Mouse (Mus musculus): ENCODE results near the gene Cdk6. TPM values are rescaled to one million over a fixed set of nuclear protein-coding genes. Genes with fewer than 3 reads are reported as not detected.

Cdk6 gene
- polyA plus RNA-seq, 1 experiment from 2014 or later: 17.2 TPM

DNA sequence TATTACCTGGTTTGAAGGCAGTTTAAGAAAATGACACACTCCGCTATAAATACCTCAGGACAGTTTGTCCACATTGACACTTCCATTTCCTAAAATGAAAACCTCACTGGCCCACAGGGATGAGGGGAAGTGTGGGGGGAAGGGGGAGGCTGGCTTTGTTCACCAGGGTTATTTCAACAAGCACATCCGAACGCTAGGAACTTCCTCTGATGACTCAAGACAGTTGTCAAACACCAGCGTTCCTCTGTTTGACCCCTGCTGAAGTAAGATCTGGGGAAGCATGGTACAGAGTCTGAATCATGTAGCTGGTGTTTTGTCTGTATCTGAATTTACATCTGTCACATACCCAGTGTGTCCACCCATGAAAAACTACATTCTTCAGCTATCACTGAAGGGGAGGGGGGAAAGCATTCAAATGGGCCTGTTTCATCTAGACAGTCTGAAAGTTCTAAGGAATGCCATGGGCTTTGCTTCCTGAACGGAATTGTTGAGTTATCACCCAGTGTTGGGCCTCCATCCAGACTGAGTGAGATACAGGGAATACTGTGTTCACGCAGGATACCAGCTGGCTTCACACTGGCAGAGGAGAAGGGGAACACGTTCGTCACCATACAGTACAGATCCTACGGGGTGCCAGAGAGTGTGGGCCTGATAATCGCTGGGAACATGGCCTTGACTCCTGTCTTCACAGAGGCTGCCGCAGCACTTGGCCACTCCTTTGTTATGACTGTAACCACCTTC lies 161.5 kb downstream of the Cdk6 start:
- ATAC-seq (peak; percentile 42; the same call in 1 of the 2 replicates), DNase-seq (ENCODE audit: low spot score) (peak; percentile 14)
- Histone ChIP-seq H3K36me3 (ENCODE audit: control insufficient read depth, insufficient read depth, low read length) (no peaks in the 10 kb centered on the region), H3K4me3 (ENCODE audit: low read depth, low read length) (no peak overlapping the region), H3K4me2 (ENCODE audit: low read length) (no peak overlapping the region), H3K9me3 (replicated peaks; ENCODE audit: control insufficient read depth, low read length) (no peaks in the 10 kb centered on the region), H3K27me3 (replicated peaks; ENCODE audit: control insufficient read depth, insufficient read depth, low read length) (no peaks in the 10 kb centered on the region), H3K9ac (ENCODE audit: low read length) (no peak overlapping the region), H3K4me1 (ENCODE audit: control insufficient read depth, insufficient read depth, low read length) (no peaks in the 10 kb centered on the region), H3K27ac (ENCODE audit: low read depth, low read length) (no peak overlapping the region)
- WGBS: 79% methylated on average over 11 of the region's 11 CpGs

DNA sequence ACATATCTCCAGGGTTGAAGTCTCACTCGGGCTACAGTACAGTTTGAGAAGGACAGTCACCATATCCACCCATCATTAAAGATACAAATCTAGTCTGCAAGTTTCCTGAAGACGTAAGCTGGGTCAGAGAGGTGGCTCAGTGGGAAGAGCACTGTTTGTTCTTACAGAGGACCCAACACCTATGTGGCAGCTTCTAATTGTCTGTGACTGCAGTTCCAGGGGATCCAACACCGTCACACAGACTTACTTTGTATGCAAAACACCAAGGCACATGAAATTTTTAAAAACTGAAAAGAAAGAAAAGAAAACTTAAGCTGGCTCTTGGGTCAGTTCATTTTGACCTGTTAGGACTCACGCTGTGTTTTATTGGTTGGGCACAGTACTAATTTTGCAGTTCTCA lies 162.1 kb downstream of the Cdk6 start:
- no peak overlapping the region for H3K9ac ChIP-seq (ENCODE audit: low read length)
- no peak for ATAC-seq
- H3K9me3 ChIP-seq (replicated peaks; ENCODE audit: control insufficient read depth, low read length): no peaks in the 10 kb centered on the region
- H3K27ac ChIP-seq (ENCODE audit: low read depth, low read length): no peak overlapping the region
- DNase-seq (ENCODE audit: low spot score): no peak
- 85% methylated on average over 4 of the region's 4 CpGs for WGBS
- no peaks in the 10 kb centered on the region for H3K4me1 ChIP-seq (ENCODE audit: control insufficient read depth, insufficient read depth, low read length)
- H3K4me2 ChIP-seq (ENCODE audit: low read length): no peak overlapping the region
- no peak overlapping the region for H3K4me3 ChIP-seq (ENCODE audit: low read depth, low read length)
- no peaks in the 10 kb centered on the region for H3K27me3 ChIP-seq (replicated peaks; ENCODE audit: control insufficient read depth, insufficient read depth, low read length)
- no peaks in the 10 kb centered on the region for H3K36me3 ChIP-seq (ENCODE audit: control insufficient read depth, insufficient read depth, low read length)

DNA sequence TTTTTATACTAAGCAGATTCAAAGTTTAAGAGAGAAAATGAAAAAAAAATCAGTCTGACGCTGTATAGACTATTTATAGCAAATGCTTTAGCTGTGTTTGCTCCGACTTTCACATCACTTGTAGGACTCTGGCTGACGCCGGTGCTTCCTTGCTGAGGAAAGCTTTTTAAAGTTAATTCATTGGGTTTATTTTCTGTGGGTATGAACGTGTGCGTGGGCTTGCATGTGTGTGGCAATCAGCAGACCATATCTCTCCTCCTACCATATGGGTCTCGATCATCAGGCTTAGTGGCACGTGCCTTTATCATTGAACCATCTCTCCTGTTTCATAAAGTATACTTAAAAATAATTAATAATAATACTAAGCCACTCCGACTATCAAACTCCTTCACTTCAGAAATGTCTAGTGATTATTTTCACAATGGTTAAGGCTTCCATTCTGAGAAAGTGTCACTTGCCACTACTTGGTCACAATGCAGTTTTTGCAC lies 162.6 kb downstream of the Cdk6 start:
- H3K9ac ChIP-seq (ENCODE audit: low read length): no peak overlapping the region
- no peak overlapping the region for H3K4me2 ChIP-seq (ENCODE audit: low read length)
- no peaks in the 10 kb centered on the region for H3K4me1 ChIP-seq (ENCODE audit: control insufficient read depth, insufficient read depth, low read length)
- WGBS: 92% methylated on average over 9 of the region's 9 CpGs
- H3K9me3 ChIP-seq (replicated peaks; ENCODE audit: control insufficient read depth, low read length): no peaks in the 10 kb centered on the region
- H3K4me3 ChIP-seq (ENCODE audit: low read depth, low read length): no peak overlapping the region
- DNase-seq (ENCODE audit: low spot score) (no peak), ATAC-seq (no peak)
- no peaks in the 10 kb centered on the region for H3K27me3 ChIP-seq (replicated peaks; ENCODE audit: control insufficient read depth, insufficient read depth, low read length)
- H3K36me3 ChIP-seq (ENCODE audit: control insufficient read depth, insufficient read depth, low read length): no peaks in the 10 kb centered on the region
- no peak overlapping the region for H3K27ac ChIP-seq (ENCODE audit: low read depth, low read length)

DNA sequence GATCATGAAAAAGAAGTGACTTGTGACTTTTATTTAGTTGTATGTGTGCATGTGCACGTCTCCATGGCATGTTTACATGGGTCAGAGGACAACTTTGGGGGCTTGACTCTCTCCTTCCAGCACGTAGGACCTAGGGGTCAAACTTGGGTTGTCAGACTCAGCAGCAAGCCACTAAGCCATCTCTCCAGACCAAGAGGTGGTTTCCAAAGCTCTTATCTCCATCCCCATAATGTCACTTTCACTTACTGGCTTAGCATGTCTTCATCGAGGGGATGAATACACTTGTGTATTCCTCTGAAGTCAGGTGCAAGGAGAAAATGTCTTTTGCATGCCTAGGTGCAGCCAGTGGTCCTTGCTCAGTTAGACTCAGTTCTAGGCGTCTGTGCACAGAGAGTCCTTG lies 163.2 kb downstream of the Cdk6 start:
- Histone ChIP-seq H3K9ac (ENCODE audit: low read length) (no peak overlapping the region), H3K27ac (ENCODE audit: low read depth, low read length) (no peak overlapping the region), H3K4me1 (ENCODE audit: control insufficient read depth, insufficient read depth, low read length) (no peaks in the 10 kb centered on the region), H3K4me2 (ENCODE audit: low read length) (no peak overlapping the region), H3K9me3 (replicated peaks; ENCODE audit: control insufficient read depth, low read length) (no peaks in the 10 kb centered on the region), H3K27me3 (replicated peaks; ENCODE audit: control insufficient read depth, insufficient read depth, low read length) (no peaks in the 10 kb centered on the region), H3K36me3 (ENCODE audit: control insufficient read depth, insufficient read depth, low read length) (no peaks in the 10 kb centered on the region), H3K4me3 (ENCODE audit: low read depth, low read length) (no peak overlapping the region)
- no peak for ATAC-seq
- WGBS: 78% methylated on average over 4 of the region's 4 CpGs
- no peak for DNase-seq (ENCODE audit: low spot score)

DNA sequence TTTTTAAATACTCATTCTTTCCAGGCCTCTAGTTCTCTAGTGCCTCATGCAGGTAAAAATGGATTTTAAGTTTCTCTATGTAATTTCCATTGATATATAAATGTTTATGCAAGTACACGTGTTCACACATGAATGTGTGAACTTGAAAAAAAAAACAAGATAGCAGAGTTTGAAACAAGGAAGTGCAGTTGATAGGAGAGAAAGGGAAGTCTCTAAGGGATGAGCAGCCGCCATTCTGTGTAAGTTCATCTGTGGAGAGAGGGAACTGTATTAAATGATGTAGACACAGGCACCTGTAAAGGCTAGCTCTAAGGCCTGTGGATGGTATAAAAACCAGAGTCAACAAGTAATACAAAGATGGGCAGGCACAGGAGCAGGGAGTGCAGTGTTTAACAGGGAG lies 164.3 kb downstream of the Cdk6 start:
- Histone ChIP-seq H3K9ac (ENCODE audit: low read length) (no peak overlapping the region), H3K4me1 (ENCODE audit: control insufficient read depth, insufficient read depth, low read length) (no peaks in the 10 kb centered on the region), H3K4me3 (ENCODE audit: low read depth, low read length) (no peak overlapping the region), H3K9me3 (replicated peaks; ENCODE audit: control insufficient read depth, low read length) (no peaks in the 10 kb centered on the region), H3K36me3 (ENCODE audit: control insufficient read depth, insufficient read depth, low read length) (no peaks in the 10 kb centered on the region), H3K27me3 (replicated peaks; ENCODE audit: control insufficient read depth, insufficient read depth, low read length) (no peaks in the 10 kb centered on the region), H3K4me2 (ENCODE audit: low read length) (no peak overlapping the region), H3K27ac (ENCODE audit: low read depth, low read length) (no peak overlapping the region)
- ATAC-seq (no peak), DNase-seq (ENCODE audit: low spot score) (no peak)
- WGBS: 74% methylated on average over 2 of the region's 2 CpGs

DNA sequence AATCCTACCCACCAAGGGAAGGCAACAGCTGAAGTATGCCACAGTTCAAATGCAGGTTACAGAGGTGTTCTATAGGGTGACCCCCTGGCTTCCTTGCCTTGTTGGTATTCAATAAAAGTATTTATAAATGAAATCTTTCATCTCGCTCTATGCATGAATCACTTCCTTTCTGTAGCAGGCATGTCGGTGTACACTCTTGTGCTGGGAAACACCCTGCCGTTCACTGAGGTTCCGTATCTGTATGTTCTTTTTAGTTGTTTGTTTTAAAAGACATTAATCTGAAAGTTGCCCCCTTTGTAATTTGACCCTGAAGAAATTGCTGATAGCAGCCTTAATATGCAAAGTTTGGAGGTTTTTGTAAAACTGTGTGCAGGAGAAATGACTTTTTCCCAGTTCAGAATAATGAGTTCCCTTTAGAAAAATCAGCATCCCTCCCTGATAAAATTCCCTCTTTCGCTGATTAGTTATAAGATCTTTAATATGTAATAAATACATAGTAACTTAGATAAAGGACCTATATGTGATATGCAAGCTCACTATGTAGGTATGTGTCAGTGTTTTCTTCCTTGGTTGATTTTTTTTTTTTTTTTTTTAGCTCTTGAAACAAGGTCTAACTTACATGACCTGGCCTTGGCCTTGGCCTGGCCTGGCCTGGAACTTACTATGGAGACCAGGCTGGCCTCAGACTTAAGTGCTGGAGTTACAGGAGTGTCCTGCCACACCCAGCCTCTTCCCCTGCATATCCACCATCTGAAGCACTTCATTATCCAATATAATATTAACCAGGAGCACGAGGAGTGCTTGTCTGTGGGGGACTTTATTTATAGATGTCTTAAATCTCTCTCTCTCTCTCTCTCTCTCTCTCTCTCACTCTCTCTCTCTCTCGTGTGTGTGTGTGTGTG lies 167.4 kb downstream of the Cdk6 start:
- no peaks in the 10 kb centered on the region for H3K9me3 ChIP-seq (replicated peaks; ENCODE audit: control insufficient read depth, low read length)
- 83% methylated on average over 7 of the region's 7 CpGs for WGBS
- no peaks in the 10 kb centered on the region; the same call in 1 of the 2 replicates for H3K4me1 ChIP-seq (ENCODE audit: control insufficient read depth, insufficient read depth, low read length)
- no peaks in the 10 kb centered on the region for H3K27me3 ChIP-seq (replicated peaks; ENCODE audit: control insufficient read depth, insufficient read depth, low read length)
- no peak overlapping the region for H3K27ac ChIP-seq (ENCODE audit: low read depth, low read length)
- no peaks in the 10 kb centered on the region for H3K36me3 ChIP-seq (ENCODE audit: control insufficient read depth, insufficient read depth, low read length)
- no peak overlapping the region for H3K9ac ChIP-seq (ENCODE audit: low read length)
- DNase-seq (ENCODE audit: low spot score) (no peak), ATAC-seq (no peak)
- H3K4me2 ChIP-seq (ENCODE audit: low read length): no peak overlapping the region
- no peak overlapping the region for H3K4me3 ChIP-seq (ENCODE audit: low read depth, low read length)

DNA sequence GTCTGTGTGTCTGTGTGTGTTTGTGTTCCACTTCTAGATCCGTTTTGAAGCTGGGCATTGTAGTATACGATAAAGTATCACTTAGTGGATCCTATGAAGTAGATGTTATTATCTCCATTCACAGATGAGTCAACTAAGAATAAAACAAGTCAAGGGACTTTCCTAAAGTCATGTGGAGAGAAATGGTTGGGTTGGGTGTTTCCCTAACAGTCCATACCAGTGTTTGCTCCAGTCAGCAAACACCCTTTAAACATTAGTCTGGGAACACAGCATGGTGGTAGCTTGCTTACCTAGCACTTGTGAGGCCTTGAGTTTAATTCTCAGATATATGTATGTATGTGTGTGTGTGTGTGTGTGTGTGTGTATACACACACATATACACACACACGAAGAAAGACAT lies 168.2 kb downstream of the Cdk6 start:
- Histone ChIP-seq H3K9ac (ENCODE audit: low read length) (no peak overlapping the region), H3K36me3 (ENCODE audit: control insufficient read depth, insufficient read depth, low read length) (no peaks in the 10 kb centered on the region), H3K9me3 (replicated peaks; ENCODE audit: control insufficient read depth, low read length) (no peaks in the 10 kb centered on the region), H3K4me1 (ENCODE audit: control insufficient read depth, insufficient read depth, low read length) (no peaks in the 10 kb centered on the region; the same call in 1 of the 2 replicates), H3K4me3 (ENCODE audit: low read depth, low read length) (no peak overlapping the region), H3K27me3 (replicated peaks; ENCODE audit: control insufficient read depth, insufficient read depth, low read length) (no peaks in the 10 kb centered on the region), H3K27ac (ENCODE audit: low read depth, low read length) (no peak overlapping the region), H3K4me2 (ENCODE audit: low read length) (no peak overlapping the region)
- 86% methylated on average over 3 of the region's 3 CpGs for WGBS
- no peak for ATAC-seq
- no peak for DNase-seq (ENCODE audit: low spot score)

DNA sequence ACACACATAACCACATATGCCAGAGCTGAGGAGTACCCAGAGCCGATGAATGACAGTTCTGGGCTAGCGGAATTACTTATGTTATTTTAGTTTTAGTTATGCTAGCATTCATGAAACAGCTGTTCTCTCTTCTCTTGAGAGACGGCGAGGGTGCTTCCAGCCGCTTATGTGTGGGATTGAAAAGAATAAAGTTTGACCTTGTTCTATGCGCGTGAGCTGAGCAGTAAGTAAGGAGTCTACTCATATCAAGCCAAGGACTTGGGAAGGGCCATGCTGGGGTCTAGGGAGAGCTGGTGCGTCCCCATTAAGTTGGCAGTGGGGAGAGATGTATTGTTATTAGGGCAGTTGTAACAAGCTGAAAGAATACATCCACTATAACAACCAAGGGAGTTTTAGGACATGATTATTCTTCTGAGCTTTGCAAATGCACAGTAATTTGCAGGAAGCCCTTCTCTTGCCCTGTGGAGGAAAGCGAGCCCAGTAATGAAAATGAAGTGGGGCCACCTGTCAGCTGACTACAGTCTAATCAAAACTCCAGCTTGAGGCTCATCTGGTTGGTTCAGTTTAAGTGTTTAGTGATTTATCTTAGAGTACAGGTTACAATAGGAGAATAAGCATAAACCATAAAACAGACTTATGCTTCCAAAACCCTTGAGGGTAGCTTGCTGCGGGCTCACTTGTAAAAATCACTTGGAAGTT lies 170.0 kb downstream of the Cdk6 start:
- H3K36me3 ChIP-seq (ENCODE audit: control insufficient read depth, insufficient read depth, low read length): no peaks in the 10 kb centered on the region
- H3K4me2 ChIP-seq (ENCODE audit: low read length): no peak overlapping the region
- no peak overlapping the region for H3K9ac ChIP-seq (ENCODE audit: low read length)
- no peak overlapping the region for H3K27ac ChIP-seq (ENCODE audit: low read depth, low read length)
- H3K4me1 ChIP-seq (ENCODE audit: control insufficient read depth, insufficient read depth, low read length): no peaks in the 10 kb centered on the region; the same call in 1 of the 2 replicates
- H3K27me3 ChIP-seq (replicated peaks; ENCODE audit: control insufficient read depth, insufficient read depth, low read length): no peaks in the 10 kb centered on the region
- H3K4me3 ChIP-seq (ENCODE audit: low read depth, low read length): no peak overlapping the region
- peak; percentile 46; the same call in 1 of the 2 replicates for ATAC-seq
- no peaks in the 10 kb centered on the region for H3K9me3 ChIP-seq (replicated peaks; ENCODE audit: control insufficient read depth, low read length)
- no peak for DNase-seq (ENCODE audit: low spot score)
- WGBS: 80% methylated on average over 10 of the region's 10 CpGs

Measured in forebrain, embryonic 14.5 days (tissue).